Mouse (Mus musculus): ENCODE data around the gene Tmem38b. TPM values are rescaled to one million over a fixed set of nuclear protein-coding genes. Genes with fewer than 3 reads are reported as not detected.

Gene Tmem38b
- polyA plus RNA-seq, 1 experiment: 2.9 TPM

GRCm38 (mm10) chr4:53830579-53830978 is 4.7 kb downstream of the Tmem38b start:
- Histone ChIP-seq H3K4me3 (ENCODE audit: control insufficient read depth, insufficient read depth, low read length) (no peak overlapping the region), H3K27ac (ENCODE audit: control insufficient read depth, insufficient read depth, low read length) (no peak overlapping the region), H3K4me1 (replicated peaks; ENCODE audit: control insufficient read depth, insufficient read depth, low read length) (no peaks in the 10 kb centered on the region; the same call in 1 of the 2 replicates), H3K36me3 (ENCODE audit: control insufficient read depth, insufficient read depth, low read length) (no peaks in the 10 kb centered on the region), H3K27me3 (ENCODE audit: control insufficient read depth, insufficient read depth, low read length) (no peaks in the 10 kb centered on the region)
- TF ChIP-seq POLR2A (IDR thresholded peaks at IDR 0.05; ENCODE audit: control insufficient read depth, extremely low read depth, insufficient read depth, low read length, poor library complexity): no peak
- WGBS: 98% methylated on average over 2 of the region's 2 CpGs
- DNase-seq: no peak

DNA sequence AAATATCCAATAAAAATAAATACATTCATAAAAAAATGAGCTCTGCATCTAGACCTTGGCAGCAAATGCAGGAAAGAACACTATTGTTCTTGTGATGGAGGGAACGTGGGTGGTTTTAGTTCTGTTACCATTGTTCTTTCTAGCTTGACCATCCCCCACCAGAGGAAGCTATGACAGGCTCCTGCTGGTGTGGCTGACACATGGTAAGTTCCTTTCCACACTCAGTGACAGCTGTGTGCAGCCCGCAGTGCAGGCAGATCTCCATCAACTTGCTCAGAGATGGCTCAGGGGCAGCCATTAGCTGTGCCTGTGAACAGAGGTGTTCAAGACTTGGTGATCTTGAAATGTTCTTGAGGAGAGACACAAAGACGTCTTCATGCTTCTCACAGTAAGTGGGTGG is 6.5 kb downstream of the Tmem38b start:
- H3K4me3 ChIP-seq (ENCODE audit: control insufficient read depth, insufficient read depth, low read length): no peak overlapping the region
- no peaks in the 10 kb centered on the region; the same call in 1 of the 2 replicates for H3K4me1 ChIP-seq (replicated peaks; ENCODE audit: control insufficient read depth, insufficient read depth, low read length)
- no peaks in the 10 kb centered on the region for H3K27me3 ChIP-seq (ENCODE audit: control insufficient read depth, insufficient read depth, low read length)
- 46% methylated on average over 3 of the region's 3 CpGs for WGBS
- no peaks in the 10 kb centered on the region for H3K36me3 ChIP-seq (ENCODE audit: control insufficient read depth, insufficient read depth, low read length)
- H3K27ac ChIP-seq (ENCODE audit: control insufficient read depth, insufficient read depth, low read length): no peak overlapping the region
- TF ChIP-seq CTCF (IDR thresholded peaks at IDR 0.05; ENCODE audit: borderline replicate concordance, control insufficient read depth, extremely low read depth, insufficient read depth, low read length, poor library complexity) (no peak), POLR2A (IDR thresholded peaks at IDR 0.05; ENCODE audit: control insufficient read depth, extremely low read depth, insufficient read depth, low read length, poor library complexity) (no peak)
- no peak for DNase-seq

GRCm38 (mm10) chr4:53836978-53837377 is 11.1 kb downstream of the Tmem38b start:
- Histone ChIP-seq H3K4me1 (replicated peaks; ENCODE audit: control insufficient read depth, insufficient read depth, low read length) (no peaks in the 10 kb centered on the region; the same call in 1 of the 2 replicates), H3K4me3 (ENCODE audit: control insufficient read depth, insufficient read depth, low read length) (no peak overlapping the region)
- DNase-seq: no peak

GRCm38 (mm10) chr4:53840158-53840870 is 14.5 kb downstream of the Tmem38b start:
- Histone ChIP-seq H3K36me3 (ENCODE audit: control insufficient read depth, insufficient read depth, low read length) (no peaks in the 10 kb centered on the region), H3K27me3 (ENCODE audit: control insufficient read depth, insufficient read depth, low read length) (no peaks in the 10 kb centered on the region), H3K4me3 (ENCODE audit: control insufficient read depth, insufficient read depth, low read length) (no peak overlapping the region), H3K4me1 (replicated peaks; ENCODE audit: control insufficient read depth, insufficient read depth, low read length) (no peaks in the 10 kb centered on the region), H3K27ac (ENCODE audit: control insufficient read depth, insufficient read depth, low read length) (no peak overlapping the region)
- TF ChIP-seq POLR2A (IDR thresholded peaks at IDR 0.05; ENCODE audit: control insufficient read depth, extremely low read depth, insufficient read depth, low read length, poor library complexity) (no peak), CTCF (IDR thresholded peaks at IDR 0.05; ENCODE audit: borderline replicate concordance, control insufficient read depth, extremely low read depth, insufficient read depth, low read length, poor library complexity) (no peak)
- DNase-seq: no peak
- WGBS: 97% methylated on average over 15 of the region's 15 CpGs

More at GRCm38 (mm10) chr4:53836978-53837377, 11.1 kb downstream of the Tmem38b start:
- H3K27ac ChIP-seq (ENCODE audit: control insufficient read depth, insufficient read depth, low read length): no peak overlapping the region
- WGBS: 83% methylated on average over 5 of the region's 5 CpGs
- H3K27me3 ChIP-seq (ENCODE audit: control insufficient read depth, insufficient read depth, low read length): no peaks in the 10 kb centered on the region
- TF ChIP-seq POLR2A (IDR thresholded peaks at IDR 0.05; ENCODE audit: control insufficient read depth, extremely low read depth, insufficient read depth, low read length, poor library complexity) (no peak), CTCF (IDR thresholded peaks at IDR 0.05; ENCODE audit: borderline replicate concordance, control insufficient read depth, extremely low read depth, insufficient read depth, low read length, poor library complexity) (no peak)
- no peaks in the 10 kb centered on the region for H3K36me3 ChIP-seq (ENCODE audit: control insufficient read depth, insufficient read depth, low read length)

DNA sequence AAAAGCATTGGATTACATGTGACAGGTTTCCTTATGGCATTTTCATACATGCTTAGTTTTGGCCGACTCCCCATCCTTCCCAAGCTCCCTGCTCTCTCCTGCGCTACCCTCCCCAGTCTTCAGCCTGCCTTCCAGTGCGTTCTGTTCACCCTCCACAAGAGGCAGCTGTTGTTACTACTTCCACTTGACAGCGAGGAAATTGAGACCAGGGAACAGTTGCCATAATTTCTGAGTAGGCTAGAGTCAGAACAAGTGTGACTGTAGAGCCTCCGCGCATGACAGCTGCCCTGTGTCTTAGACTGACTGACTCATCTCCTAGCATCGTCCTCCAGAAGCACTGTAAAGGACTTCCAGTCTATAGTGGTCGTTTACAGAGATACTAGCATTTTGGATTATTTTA is 17.7 kb downstream of the Tmem38b start:
- Histone ChIP-seq H3K27ac (ENCODE audit: control insufficient read depth, insufficient read depth, low read length) (no peak overlapping the region), H3K36me3 (ENCODE audit: control insufficient read depth, insufficient read depth, low read length) (no peaks in the 10 kb centered on the region), H3K4me1 (replicated peaks; ENCODE audit: control insufficient read depth, insufficient read depth, low read length) (no peaks in the 10 kb centered on the region), H3K4me3 (ENCODE audit: control insufficient read depth, insufficient read depth, low read length) (no peak overlapping the region), H3K27me3 (ENCODE audit: control insufficient read depth, insufficient read depth, low read length) (no peaks in the 10 kb centered on the region)
- TF ChIP-seq CTCF (IDR thresholded peaks at IDR 0.05; ENCODE audit: borderline replicate concordance, control insufficient read depth, extremely low read depth, insufficient read depth, low read length, poor library complexity): no peak
- no peak for TF ChIP-seq POLR2A (IDR thresholded peaks at IDR 0.05; ENCODE audit: control insufficient read depth, extremely low read depth, insufficient read depth, low read length, poor library complexity)
- DNase-seq: no peak
- 92% methylated on average over 8 of the region's 8 CpGs for WGBS

- DNase-seq: peak; percentile 16
- no peak overlapping the region for H3K4me3 ChIP-seq (ENCODE audit: control insufficient read depth, insufficient read depth, low read length)
- no peak overlapping the region for H3K27ac ChIP-seq (ENCODE audit: control insufficient read depth, insufficient read depth, low read length)
- no peaks in the 10 kb centered on the region for H3K36me3 ChIP-seq (ENCODE audit: control insufficient read depth, insufficient read depth, low read length)
- no peaks in the 10 kb centered on the region for H3K27me3 ChIP-seq (ENCODE audit: control insufficient read depth, insufficient read depth, low read length)
- 70% methylated on average over 6 of the region's 6 CpGs for WGBS
- TF ChIP-seq POLR2A (IDR thresholded peaks at IDR 0.05; ENCODE audit: control insufficient read depth, extremely low read depth, insufficient read depth, low read length, poor library complexity) (no peak), CTCF (IDR thresholded peaks at IDR 0.05; ENCODE audit: borderline replicate concordance, control insufficient read depth, extremely low read depth, insufficient read depth, low read length, poor library complexity) (no peak)
- no peaks in the 10 kb centered on the region for H3K4me1 ChIP-seq (replicated peaks; ENCODE audit: control insufficient read depth, insufficient read depth, low read length)
Measured at GRCm38 (mm10) chr4:53844835-53845619, 19.2 kb downstream of the Tmem38b start.

All from thymus, adult 2 months (tissue).